Mouse (Mus musculus) c-Kit-positive CD71-positive TER-119-negative erythroid progenitor cells, embryonic 14.5 days (primary cell): ENCODE data around the gene Sbsn.

ENCODE experiments used
- DNase-seq: peaks from one replicate; pipeline ENCODE4 v3.0.0-alpha.2; 2013; ENCODE audit warnings: low read depth

Sbsn gene

GRCm38 (mm10) chr7:30757001-30757400 is 5.7 kb downstream of the Sbsn start:
- no peak for DNase-seq

- no peak for DNase-seq
Measured at GRCm38 (mm10) chr7:30758853-30759252, 7.6 kb downstream of the Sbsn start.

GRCm38 (mm10) chr7:30761769-30762352 is 10.6 kb downstream of the Sbsn start:
- DNase-seq = no peak

- no peak for DNase-seq
Measured at GRCm38 (mm10) chr7:30763456-30763855, 12.2 kb downstream of the Sbsn start, which contains the start of gene Dmkn. Dmkn (plus strand) TSS chr7:30763756.

GRCm38 (mm10) chr7:30765173-30765572 is 13.9 kb downstream of the Sbsn start:
- no peak for DNase-seq

- no peak for DNase-seq
Measured at GRCm38 (mm10) chr7:30766408-30766807, 15.1 kb downstream of the Sbsn start.

GRCm38 (mm10) chr7:30769236-30769635 is 18.0 kb downstream of the Sbsn start:
- DNase-seq = no peak

- no peak for DNase-seq
Measured at GRCm38 (mm10) chr7:30776104-30776503, 24.8 kb downstream of the Sbsn start.

GRCm38 (mm10) chr7:30777081-30777579 is 25.9 kb downstream of the Sbsn start:
- DNase-seq = no peak

GRCm38 (mm10) chr7:30777911-30778310 is 26.6 kb downstream of the Sbsn start:
- DNase-seq = no peak

GRCm38 (mm10) chr7:30781792-30782191 is 30.5 kb downstream of the Sbsn start:
- DNase-seq = no peak

GRCm38 (mm10) chr7:30782658-30783057 is 31.4 kb downstream of the Sbsn start:
- DNase-seq = no peak

- DNase-seq = no peak
Measured at GRCm38 (mm10) chr7:30785154-30785553, 33.9 kb downstream of the Sbsn start.

- DNase-seq = no peak
Measured at GRCm38 (mm10) chr7:30785721-30786546, 34.7 kb downstream of the Sbsn start.

- DNase-seq = no peak
Measured at GRCm38 (mm10) chr7:30787377-30788022, 36.2 kb downstream of the Sbsn start, which contains the start of gene Krtdap. Krtdap (plus strand) TSS chr7:30787896.

GRCm38 (mm10) chr7:30790141-30790540 is 38.9 kb downstream of the Sbsn start:
- DNase-seq = no peak

GRCm38 (mm10) chr7:30791921-30792320 is 40.6 kb downstream of the Sbsn start:
- DNase-seq = no peak

GRCm38 (mm10) chr7:30794921-30795320 is 43.6 kb downstream of the Sbsn start:
- DNase-seq = no peak

GRCm38 (mm10) chr7:30796790-30797189 is 45.5 kb downstream of the Sbsn start:
- no peak for DNase-seq

GRCm38 (mm10) chr7:30800653-30801052 is 49.4 kb downstream of the Sbsn start:
- DNase-seq = no peak

- DNase-seq = no peak
Measured at GRCm38 (mm10) chr7:30803256-30803655, 52.0 kb downstream of the Sbsn start.

GRCm38 (mm10) chr7:30804026-30804715 is 52.9 kb downstream of the Sbsn start:
- DNase-seq = no peak
